Mouse (Mus musculus) induced T-regulatory cell, adult 2 months (primary cell): ENCODE data around the gene Pabpn1.

Experiments
- DNase-seq: peaks from one replicate; pipeline ENCODE4 v3.0.0-alpha.2; 2012; ENCODE audit warnings: low read depth

The Pabpn1 gene

GRCm38 (mm10) chr14:54892200-54892599 lies at the start of gene Pabpn1:
TSS of gene Pabpn1 (plus strand) at chr14:54892500.
- no peak for DNase-seq

- peak; percentile 74 for DNase-seq
Measured at GRCm38 (mm10) chr14:54843461-54843860, 48.8 kb upstream of the Pabpn1 start.

GRCm38 (mm10) chr14:54855726-54856125 lies 36.6 kb upstream of the Pabpn1 start:
- DNase-seq, result no peak

- DNase-seq, result no peak
Measured at GRCm38 (mm10) chr14:54856703-54857102, 35.6 kb upstream of the Pabpn1 start.

GRCm38 (mm10) chr14:54857891-54858290 lies 34.4 kb upstream of the Pabpn1 start:
- DNase-seq, result no peak

- DNase-seq, result peak; percentile 75
Measured at GRCm38 (mm10) chr14:54860511-54860910, 31.8 kb upstream of the Pabpn1 start.

GRCm38 (mm10) chr14:54863501-54864312 lies 28.6 kb upstream of the Pabpn1 start:
- DNase-seq, result peak; percentile 90

- DNase-seq, result no peak
Measured at GRCm38 (mm10) chr14:54864313-54865036, 27.8 kb upstream of the Pabpn1 start.

GRCm38 (mm10) chr14:54865626-54866025 lies 26.7 kb upstream of the Pabpn1 start:
- no peak for DNase-seq

GRCm38 (mm10) chr14:54866268-54866667 lies 26.0 kb upstream of the Pabpn1 start:
- no peak for DNase-seq

GRCm38 (mm10) chr14:54866936-54867335 lies 25.4 kb upstream of the Pabpn1 start:
- peak; percentile 75 for DNase-seq

GRCm38 (mm10) chr14:54868026-54868425 lies 24.3 kb upstream of the Pabpn1 start:
- DNase-seq, result no peak

- DNase-seq, result no peak
Measured at GRCm38 (mm10) chr14:54870861-54871260, 21.4 kb upstream of the Pabpn1 start, which contains the start of gene Homez. TSS of gene Homez (minus strand) at chr14:54870961.

- no peak for DNase-seq
Measured at GRCm38 (mm10) chr14:54874165-54874564, 18.1 kb upstream of the Pabpn1 start.

- DNase-seq, result no peak
Measured at GRCm38 (mm10) chr14:54875844-54876538, 16.3 kb upstream of the Pabpn1 start.

GRCm38 (mm10) chr14:54876539-54877047 lies 15.7 kb upstream of the Pabpn1 start:
- DNase-seq, result peak; percentile 88

GRCm38 (mm10) chr14:54877048-54877715 lies 15.1 kb upstream of the Pabpn1 start, which contains the start of gene Ppp1r3e:
TSS of gene Ppp1r3e (minus strand) at chr14:54877550.
- peak; percentile 82 for DNase-seq

- DNase-seq, result peak; percentile 64
Measured at GRCm38 (mm10) chr14:54883154-54884021, 8.9 kb upstream of the Pabpn1 start, which contains the start of the genes Bcl2l2 and Gm20521. TSS of gene Bcl2l2 (plus strand) at chr14:54883377. TSS of gene Gm20521 (plus strand) at chr14:54883441.

GRCm38 (mm10) chr14:54884022-54884712 lies 8.1 kb upstream of the Pabpn1 start:
- no peak for DNase-seq

GRCm38 (mm10) chr14:54885309-54885708 lies 7.0 kb upstream of the Pabpn1 start:
- DNase-seq, result no peak
